ENCODE assay signal across 19 mouse cellular contexts in genomic region chr5:92495291-92495690, GRCm38 (mm10). TPM values are rescaled to one million over a fixed set of nuclear protein-coding genes. Genes with fewer than 3 reads are reported as not detected.
DNase-seq lines count a peak whose midpoint lies in the region; ATAC-seq and TF ChIP-seq lines count a peak whose summit lies in the region.
"Had no signal": no experiment of that assay in that cellular context is flagged by ENCODE, and none has a peak within 500 bp of the region (broad histone marks: within the 10 kb centered on the region; RNA-seq: fewer than 3 reads in every experiment).

No protein-coding gene starts in this region.

- H3K27me3 ChIP-seq in lung, postnatal 0 days (replicated peaks; ENCODE audit: insufficient read depth, low read length): no peaks in the 10 kb centered on the region
- H3K27me3 ChIP-seq: intestine, embryonic 15.5 days; Patski; stomach, embryonic 15.5 days had no signal

- H3K36me3 ChIP-seq in lung, postnatal 0 days (ENCODE audit: insufficient read depth, low read length): no peaks in the 10 kb centered on the region
- H3K36me3 ChIP-seq: intestine, embryonic 15.5 days; limb, embryonic 10.5 days; stomach, embryonic 15.5 days had no signal

- peak; percentile 0 to 6 for DNase-seq in heart, adult 9 months (ENCODE audit: low spot score in 2 of 2)
- no peak for DNase-seq in heart, postnatal 14 days
- peak; percentile 54 for DNase-seq in lung, postnatal 0 days (ENCODE audit: low spot score)
- no peak for DNase-seq in lung, postnatal 4 days
- peak; percentile 44 for DNase-seq in brain, adult 2 months (ENCODE audit: low read depth, low spot score)
- peak; percentile 20 to 32 for DNase-seq in thymus, postnatal 10 days (ENCODE audit: low spot score in 2 of 2)
- no peak for DNase-seq in ovary, postnatal 36 days (ENCODE audit: low spot score)
- DNase-seq: adrenal gland, adult 8-10 months; right cerebral cortex, postnatal 14 days had no signal

- no peak for TF ChIP-seq EP300 in lung, postnatal 0 days (IDR thresholded peaks at IDR 0.05)

- peak; percentile 27; the same call in 1 of the 2 replicates for TF ChIP-seq CTCF in lung, postnatal 0 days (IDR thresholded peaks at IDR 0.05)

- ATAC-seq in lung, postnatal 0 days: no peak
- ATAC-seq: CD4-positive, CD25-positive, alpha-beta regulatory T cell, adult 4 months; intestine, embryonic 15.5 days; Patski had no signal

- 36% methylated on average over 4 of the region's 4 CpGs for WGBS in lung, postnatal 0 days

- no peak overlapping the region for H3K9ac ChIP-seq in lung, postnatal 0 days (replicated peaks; ENCODE audit: low read depth)
- H3K9ac ChIP-seq: intestine, embryonic 15.5 days; stomach, embryonic 15.5 days had no signal

- no peak overlapping the region for H3K4me3 ChIP-seq in lung, postnatal 0 days (ENCODE audit: low read depth, low read length)
- H3K4me3 ChIP-seq: intestine, embryonic 15.5 days; limb, embryonic 10.5 days; stomach, embryonic 15.5 days had no signal

- peaks cover 51% of the 10 kb centered on the region for H3K4me1 ChIP-seq in lung, postnatal 0 days (ENCODE audit: insufficient read depth, low read depth, low read length)

- H3K4me2 ChIP-seq in lung, postnatal 0 days (replicated peaks; ENCODE audit: low read depth, low read length): no peak overlapping the region
- H3K4me2 ChIP-seq: intestine, embryonic 15.5 days; stomach, embryonic 15.5 days had no signal

- no peaks in the 10 kb centered on the region for H3K9me3 ChIP-seq in lung, postnatal 0 days (ENCODE audit: low read length)
- H3K9me3 ChIP-seq: intestine, embryonic 15.5 days; limb, embryonic 10.5 days; stomach, embryonic 15.5 days had no signal

- peak overlapping the region; percentile 85 for H3K27ac ChIP-seq in lung, postnatal 0 days (ENCODE audit: low read length)
- H3K27ac ChIP-seq: intestine, embryonic 15.5 days; macrophage; stomach, embryonic 15.5 days had no signal

- intact Hi-C loops in heart, postnatal 14 days (cut with DNase I): no loop called here

RNA-seq across cellular contexts. Expression of gene Scarb2, which starts 11.3 kb away (rescaled TPM):
- 10 to 100 TPM; 71.5 to 72.9 TPM for total RNA-seq in heart, postnatal 14 days (2021)
- 46.6 and 52.4 TPM in 2 replicates for polyA plus RNA-seq in lung, postnatal 0 days (2015; fragmentation: Nextera tagmentation; extraction: Ambion mirVana)

RNA-seq across cellular contexts. Expression of gene Fam47e, which starts 59.6 kb away (rescaled TPM):
- total RNA-seq in heart, postnatal 14 days (2021): not detected
- 11.4 and 15.4 TPM in 2 replicates for polyA plus RNA-seq in lung, postnatal 0 days (2015; fragmentation: Nextera tagmentation; extraction: Ambion mirVana)
- total RNA-seq: adrenal gland, adult 8-10 months; gastrocnemius, adult 18-20 months; hematopoietic stem cell, adult 5-6 weeks; monocyte, adult 5-6 weeks; neutrophil, adult 5-6 weeks had no signal
- polyA plus RNA-seq: CD4-positive, CD25-positive, alpha-beta regulatory T cell, adult 4 months; intestine, embryonic 15.5 days; limb, embryonic 10.5 days; macrophage; Patski had no signal

Comparison
In these comparisons a context has a peak if more than half of its experiments do, and no peak if none do; other contexts are left out.
1. DNase-seq: peak in heart, adult 9 months (2 of 2), lung, postnatal 0 days (single experiment), brain, adult 2 months (single experiment) and thymus, postnatal 10 days (2 of 2); none in heart, postnatal 14 days (0 of 2), lung, postnatal 4 days (0 of 2) and ovary, postnatal 36 days (single experiment).